Mouse (Mus musculus): ENCODE measurements around the gene Tbc1d10c. TPM values are rescaled to one million over a fixed set of nuclear protein-coding genes. Genes with fewer than 3 reads are reported as not detected.

Tbc1d10c gene
- polyA plus RNA-seq, 1 experiment from 2014 or later, result 2.3 TPM

DNA sequence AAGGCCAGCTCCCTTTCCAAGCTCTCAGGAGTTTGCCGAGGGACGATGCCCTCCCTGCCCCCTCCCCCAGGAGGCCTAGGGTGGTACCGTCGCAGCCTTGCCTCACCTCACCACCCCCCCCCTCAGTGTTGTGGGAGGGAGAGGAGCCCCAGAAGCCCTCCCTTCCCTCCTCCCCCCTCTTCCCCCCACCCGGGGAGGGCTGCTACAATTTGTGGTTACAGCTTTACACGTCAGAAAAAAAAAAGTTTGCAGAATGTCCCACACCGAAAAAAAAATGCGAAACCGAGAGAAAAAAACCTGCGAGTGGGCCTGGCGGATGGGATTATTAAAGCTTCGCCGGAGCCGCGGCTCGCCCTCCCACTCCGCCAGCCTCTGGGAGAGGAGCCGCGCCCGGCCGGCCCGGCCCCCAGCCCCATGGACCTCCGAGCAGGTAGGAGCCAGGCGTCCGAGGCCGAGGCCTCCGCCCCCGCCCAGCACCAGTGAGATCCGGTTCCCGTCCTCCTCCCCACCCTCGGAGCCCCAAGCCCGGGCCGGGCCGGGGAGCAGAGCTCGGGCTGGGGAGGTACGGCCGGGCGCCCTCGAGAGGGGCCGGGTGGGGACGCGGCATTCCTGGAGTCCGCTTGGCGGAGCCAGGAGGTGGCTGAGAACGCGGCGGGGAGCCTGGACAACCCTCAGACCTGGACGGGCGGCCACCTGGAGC lies 23.1 kb upstream of the Tbc1d10c start, which contains the start of the genes Clcf1 and AC109138.7:
TSS of gene Clcf1 (plus strand) at position 168 of the 700 bp plus-strand sequence.
TSS of gene AC109138.7 (plus strand) at position 287 of the 700 bp plus-strand sequence.
- Histone ChIP-seq H3K9ac (ENCODE audit: low read length) (peak within 1 kb of the TSS; percentile 91), H3K9me3 (ENCODE audit: control insufficient read depth, low read length) (no peaks in the 10 kb centered on the region), H3K4me3 (ENCODE audit: low read depth, low read length) (peak within 1 kb of the TSS; percentile 79), H3K4me2 (replicated peaks; ENCODE audit: low read depth) (peak within 1 kb of the TSS; percentile 97), H3K27ac (replicated peaks) (peak within 1 kb of the TSS; percentile 93), H3K4me1 (replicated peaks; ENCODE audit: control insufficient read depth, insufficient read depth) (peaks cover 4% of the 10 kb centered on the region), H3K36me3 (ENCODE audit: control insufficient read depth, insufficient read depth, low read length) (no peaks in the 10 kb centered on the region), H3K27me3 (ENCODE audit: control insufficient read depth, insufficient read depth, low read length) (no peaks in the 10 kb centered on the region; the same call in 1 of the 2 replicates)
- ATAC-seq (ENCODE audit: low FRiP score, low TSS enrichment) (peak; percentile 72), DNase-seq (ENCODE audit: low spot score) (peak; percentile 76)
- WGBS, result under 1% methylated on average over 46 of the region's 49 CpGs
- no peak for TF ChIP-seq EP300 (optimal IDR thresholded peaks at IDR 0.05)
- no peak for TF ChIP-seq CTCF (IDR thresholded peaks at IDR 0.05; ENCODE audit: low read depth)

DNA sequence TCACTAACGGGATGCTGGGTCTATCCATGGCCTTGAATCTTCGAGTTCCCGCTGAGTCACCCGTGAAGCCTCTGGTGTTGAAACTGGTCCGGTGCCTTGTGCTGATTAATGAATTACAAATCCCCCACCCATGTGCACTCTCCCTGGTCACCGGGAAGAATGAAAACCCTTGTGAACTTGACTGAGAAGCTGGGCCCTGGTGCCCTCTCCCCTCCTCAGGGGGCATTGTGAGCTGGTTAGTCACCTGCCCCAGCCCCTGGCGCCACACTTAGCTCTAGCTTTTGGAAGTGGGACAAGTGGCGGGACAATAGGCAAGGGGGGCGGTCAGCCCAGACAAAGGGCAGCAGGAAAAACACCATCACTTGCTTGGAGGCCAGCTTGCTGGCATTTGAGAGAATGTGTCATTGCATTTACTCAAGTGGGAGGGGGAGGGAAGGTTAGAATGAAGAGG lies 22.5 kb upstream of the Tbc1d10c start:
- H3K4me3 ChIP-seq (ENCODE audit: low read depth, low read length), result peak overlapping the region; percentile 79
- H3K27ac ChIP-seq (replicated peaks), result peak overlapping the region; percentile 93
- H3K4me2 ChIP-seq (replicated peaks; ENCODE audit: low read depth), result peak overlapping the region; percentile 97
- H3K9ac ChIP-seq (ENCODE audit: low read length), result peak overlapping the region; percentile 91
- WGBS, result 12% methylated on average over 9 of the region's 9 CpGs
- TF ChIP-seq CTCF (IDR thresholded peaks at IDR 0.05; ENCODE audit: low read depth), result no peak
- TF ChIP-seq EP300 (optimal IDR thresholded peaks at IDR 0.05), result no peak
- peaks cover 4% of the 10 kb centered on the region for H3K4me1 ChIP-seq (replicated peaks; ENCODE audit: control insufficient read depth, insufficient read depth)
- H3K27me3 ChIP-seq (ENCODE audit: control insufficient read depth, insufficient read depth, low read length), result no peaks in the 10 kb centered on the region; the same call in 1 of the 2 replicates
- H3K36me3 ChIP-seq (ENCODE audit: control insufficient read depth, insufficient read depth, low read length), result no peaks in the 10 kb centered on the region
- no peaks in the 10 kb centered on the region for H3K9me3 ChIP-seq (ENCODE audit: control insufficient read depth, low read length)
- DNase-seq (ENCODE audit: low spot score) (peak; percentile 55), ATAC-seq (ENCODE audit: low FRiP score, low TSS enrichment) (peak; percentile 28)

DNA sequence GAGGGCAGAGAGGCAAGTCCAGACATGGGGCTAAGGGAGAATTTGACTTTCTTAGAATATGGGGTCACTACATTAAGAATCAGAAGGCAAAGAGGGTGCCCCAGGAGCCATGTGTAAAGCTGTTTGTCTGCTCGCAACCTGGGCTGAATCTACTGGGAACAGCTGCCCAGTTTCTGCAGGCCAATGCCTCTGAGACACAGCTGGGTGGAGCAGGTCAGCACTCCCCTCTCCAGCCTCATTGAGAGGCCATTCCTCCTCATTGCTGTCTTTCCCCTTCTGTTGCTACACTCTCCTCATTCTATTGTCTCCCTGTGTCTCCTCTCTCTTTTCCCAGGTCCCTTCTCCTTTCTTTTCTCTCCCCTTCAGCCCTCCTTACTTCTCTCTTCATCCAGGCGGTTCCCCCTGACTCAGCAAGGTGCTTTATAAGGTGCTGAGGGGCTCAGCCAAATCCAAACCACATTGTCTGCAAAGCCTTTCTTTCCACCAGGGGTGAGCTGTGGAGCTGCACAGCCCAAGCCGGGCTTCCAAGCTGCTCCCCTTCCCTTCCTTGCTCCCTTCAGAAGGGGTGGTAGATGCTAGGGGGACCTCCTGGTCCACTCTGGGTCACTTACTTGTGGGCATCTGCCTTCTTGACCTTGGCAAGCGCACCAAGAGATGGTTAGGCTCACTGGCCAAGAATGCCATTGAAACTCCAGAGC lies 21.0 kb upstream of the Tbc1d10c start:
- no peak for ATAC-seq (ENCODE audit: low FRiP score, low TSS enrichment)
- Histone ChIP-seq H3K9me3 (ENCODE audit: control insufficient read depth, low read length) (no peaks in the 10 kb centered on the region), H3K9ac (ENCODE audit: low read length) (no peak overlapping the region), H3K36me3 (ENCODE audit: control insufficient read depth, insufficient read depth, low read length) (no peaks in the 10 kb centered on the region), H3K4me1 (replicated peaks; ENCODE audit: control insufficient read depth, insufficient read depth) (peaks cover 2% of the 10 kb centered on the region), H3K4me3 (ENCODE audit: low read depth, low read length) (no peak overlapping the region), H3K27ac (replicated peaks) (no peak overlapping the region), H3K27me3 (ENCODE audit: control insufficient read depth, insufficient read depth, low read length) (no peaks in the 10 kb centered on the region; the same call in 1 of the 2 replicates), H3K4me2 (replicated peaks; ENCODE audit: low read depth) (no peak overlapping the region)
- TF ChIP-seq CTCF (IDR thresholded peaks at IDR 0.05; ENCODE audit: low read depth), result no peak
- TF ChIP-seq EP300 (optimal IDR thresholded peaks at IDR 0.05), result no peak
- no peak for DNase-seq (ENCODE audit: low spot score)
- 60% methylated on average over 4 of the region's 4 CpGs for WGBS

DNA sequence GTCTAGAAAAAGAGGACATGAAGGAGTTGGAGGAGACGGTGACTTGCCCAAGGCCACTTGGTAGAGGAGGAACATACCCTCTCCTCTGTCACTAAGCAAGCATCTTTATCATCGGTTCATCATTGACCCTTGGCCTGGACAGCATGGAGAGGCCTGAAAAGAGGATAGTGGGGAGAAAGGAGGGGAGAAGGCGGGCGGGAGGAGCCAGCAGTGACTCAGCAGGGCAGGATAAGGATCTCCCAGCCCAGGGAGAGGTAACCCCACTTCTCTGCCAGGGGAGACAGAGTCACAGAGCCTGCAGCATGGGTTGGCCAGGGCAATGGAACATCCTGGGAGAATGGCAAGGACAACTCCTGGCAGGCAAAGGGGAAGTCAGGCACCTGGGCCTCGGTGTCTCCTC lies 17.5 kb upstream of the Tbc1d10c start:
- 0 out of 2 replicates have a peak, but pooled peaks have one; percentile 4 for ATAC-seq (ENCODE audit: low FRiP score, low TSS enrichment)
- Histone ChIP-seq H3K9ac (ENCODE audit: low read length) (no peak overlapping the region), H3K4me2 (replicated peaks; ENCODE audit: low read depth) (no peak overlapping the region), H3K4me1 (replicated peaks; ENCODE audit: control insufficient read depth, insufficient read depth) (no peaks in the 10 kb centered on the region; the same call in 1 of the 2 replicates), H3K36me3 (ENCODE audit: control insufficient read depth, insufficient read depth, low read length) (no peaks in the 10 kb centered on the region), H3K27ac (replicated peaks) (no peak overlapping the region), H3K9me3 (ENCODE audit: control insufficient read depth, low read length) (no peaks in the 10 kb centered on the region), H3K4me3 (ENCODE audit: low read depth, low read length) (no peak overlapping the region), H3K27me3 (ENCODE audit: control insufficient read depth, insufficient read depth, low read length) (no peaks in the 10 kb centered on the region; the same call in 1 of the 2 replicates)
- WGBS, result 75% methylated on average over 5 of the region's 5 CpGs
- no peak for TF ChIP-seq EP300 (optimal IDR thresholded peaks at IDR 0.05)
- TF ChIP-seq CTCF (IDR thresholded peaks at IDR 0.05; ENCODE audit: low read depth), result no peak
- no peak for DNase-seq (ENCODE audit: low spot score)

DNA sequence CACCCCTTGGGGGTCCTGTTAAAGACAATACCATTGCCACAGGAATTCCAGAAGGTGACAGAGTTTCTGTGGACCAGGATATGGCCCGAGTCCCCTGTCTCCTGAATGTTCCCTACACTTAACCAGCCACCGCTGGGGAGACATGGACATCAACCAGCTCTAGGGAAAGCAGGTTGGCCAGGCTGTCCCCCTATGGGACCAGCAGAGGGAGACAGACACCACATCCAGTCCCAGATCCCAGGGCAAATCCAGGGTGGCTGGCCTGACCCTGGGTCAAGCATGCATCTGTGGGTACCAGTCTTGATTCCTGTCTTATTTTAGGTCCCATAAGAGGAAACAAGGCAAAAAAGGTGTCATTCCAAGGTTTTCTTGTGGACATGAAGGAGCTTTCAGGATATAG lies 15.9 kb upstream of the Tbc1d10c start:
- Histone ChIP-seq H3K36me3 (ENCODE audit: control insufficient read depth, insufficient read depth, low read length) (no peaks in the 10 kb centered on the region), H3K9me3 (ENCODE audit: control insufficient read depth, low read length) (no peaks in the 10 kb centered on the region), H3K4me3 (ENCODE audit: low read depth, low read length) (no peak overlapping the region), H3K4me1 (replicated peaks; ENCODE audit: control insufficient read depth, insufficient read depth) (no peaks in the 10 kb centered on the region), H3K27me3 (ENCODE audit: control insufficient read depth, insufficient read depth, low read length) (no peaks in the 10 kb centered on the region; the same call in 1 of the 2 replicates), H3K9ac (ENCODE audit: low read length) (no peak overlapping the region), H3K4me2 (replicated peaks; ENCODE audit: low read depth) (no peak overlapping the region), H3K27ac (replicated peaks) (no peak overlapping the region)
- WGBS, result 0% methylated on average over 2 of the region's 2 CpGs
- DNase-seq (ENCODE audit: low spot score), result peak; percentile 85
- TF ChIP-seq EP300 (optimal IDR thresholded peaks at IDR 0.05) (no peak), CTCF (IDR thresholded peaks at IDR 0.05; ENCODE audit: low read depth) (peak; percentile 99)
- ATAC-seq (ENCODE audit: low FRiP score, low TSS enrichment), result peak; percentile 69; the same call in 1 of the 2 replicates
